Mouse (Mus musculus) ovary, adult 18-20 months (tissue): ENCODE data around the gene Gm29797.

Source experiments
- DNase-seq: peaks from one replicate; pipeline ENCODE4 v3.0.0; 2022; ENCODE audit warnings: low spot score, mixed read lengths

Gene Gm29797

DNA sequence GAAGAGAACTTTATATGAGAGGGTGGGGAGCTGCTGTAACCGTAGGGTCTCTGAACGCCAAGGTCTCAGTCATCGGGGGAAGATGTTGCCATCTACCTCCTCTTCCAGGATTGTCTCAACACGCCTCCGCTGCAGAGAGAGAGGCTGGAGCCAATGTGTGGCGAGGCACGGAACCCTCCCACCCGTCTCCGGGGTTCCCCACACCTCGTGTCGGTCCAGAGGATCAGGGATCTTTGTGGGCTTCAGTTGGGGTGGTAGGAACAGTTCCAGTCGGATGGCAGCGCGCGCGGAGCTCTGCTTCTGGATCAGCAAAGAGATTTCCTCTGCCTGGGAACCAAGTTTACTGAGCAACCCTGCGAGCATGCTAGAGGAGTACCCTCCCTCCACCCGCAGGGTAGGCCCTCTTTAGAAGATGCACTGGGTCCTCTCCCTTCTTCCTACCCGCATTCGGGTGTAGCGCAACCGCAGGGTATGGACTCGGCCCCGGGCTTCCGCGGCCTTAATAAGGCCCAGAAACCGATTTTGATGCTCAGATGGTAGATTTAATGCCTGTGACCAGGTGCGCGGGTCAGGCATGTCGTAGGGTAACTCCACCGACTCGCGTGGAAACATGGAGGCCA lies 40.1 kb downstream of the Gm29797 start:
- no peak for DNase-seq

DNA sequence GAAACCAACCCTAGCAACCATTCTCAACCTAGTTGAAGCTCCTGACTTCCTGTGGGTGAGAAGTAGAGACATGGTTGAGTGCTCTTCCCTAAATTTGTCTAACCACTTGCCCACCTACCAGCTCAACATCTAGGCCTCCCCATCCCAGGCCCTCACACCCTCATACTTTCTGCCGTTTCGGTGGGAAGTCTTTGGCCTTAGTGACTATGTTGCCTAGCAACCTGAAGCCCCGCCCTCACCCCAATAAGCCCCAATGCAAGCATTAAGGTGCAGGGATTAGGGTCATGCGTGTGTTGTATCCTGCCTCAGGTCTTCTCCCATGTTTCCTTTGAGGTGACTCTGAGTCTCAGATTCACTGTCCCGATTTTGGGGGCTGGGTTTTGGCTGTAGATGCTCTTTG lies 41.4 kb downstream of the Gm29797 start, which contains the start of gene Lkaaear1:
Gene Lkaaear1 (minus strand): TSS at position 202 of the 400 bp plus-strand sequence.
- DNase-seq, result no peak

- DNase-seq, result no peak
Measured at GRCm38 (mm10) chr2:181706668-181707067, 49.8 kb downstream of the Gm29797 start.
